Mouse (Mus musculus): ENCODE measurements around the gene Olfr1469.
"Not testable (repeated sequence)": the region's sequence is repeated elsewhere in the genome, so short reads cannot be mapped to it uniquely, and the experiment has no call there.

Olfr1469 gene

DNA sequence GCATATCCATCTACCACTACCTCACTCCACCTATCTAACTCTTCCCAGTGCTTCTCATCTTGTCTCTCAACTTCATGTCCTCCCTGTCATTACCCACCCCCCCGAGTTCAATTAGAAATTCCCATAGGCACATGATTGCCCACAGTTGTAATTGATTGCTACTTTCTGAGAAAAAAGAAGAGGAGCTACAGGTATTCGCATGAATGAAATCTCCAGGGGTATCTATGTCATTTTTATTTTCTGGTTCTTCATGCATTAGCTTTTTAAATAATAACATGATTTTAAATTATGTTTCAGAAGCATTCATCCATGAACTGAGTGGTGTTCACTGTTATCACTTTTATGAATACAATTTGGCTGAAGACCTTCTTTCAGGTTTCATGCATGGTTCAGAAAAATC lies at the start of gene Olfr1469:
TSS of gene Olfr1469 (plus strand) at position 301 of the 400 bp plus-strand sequence.
- no peak for DNase-seq (ENCODE audit: low read depth, low spot score)

DNA sequence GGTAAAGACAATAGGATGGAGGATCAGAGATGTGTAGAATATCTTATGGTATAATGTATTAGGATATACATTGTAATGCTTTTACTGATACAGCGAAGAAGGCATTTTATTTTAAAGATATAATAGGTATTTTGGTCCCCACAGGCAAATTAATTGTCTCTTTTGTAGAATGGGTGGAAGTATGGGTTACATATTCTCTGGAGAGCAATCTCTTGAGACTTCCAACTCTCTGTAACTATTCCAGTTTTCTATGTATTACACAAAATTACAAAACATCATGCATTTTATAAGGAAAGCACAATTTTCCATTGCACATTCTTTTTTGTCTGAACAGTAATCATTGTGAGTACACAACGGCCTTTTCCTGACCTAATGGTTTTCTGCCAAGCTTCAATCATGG lies 45.7 kb upstream of the Olfr1469 start, which contains the start of gene Olfr1467:
TSS of gene Olfr1467 (plus strand) at position 301 of the 400 bp plus-strand sequence.
- DNase-seq (ENCODE audit: low read depth, low spot score): no peak

DNA sequence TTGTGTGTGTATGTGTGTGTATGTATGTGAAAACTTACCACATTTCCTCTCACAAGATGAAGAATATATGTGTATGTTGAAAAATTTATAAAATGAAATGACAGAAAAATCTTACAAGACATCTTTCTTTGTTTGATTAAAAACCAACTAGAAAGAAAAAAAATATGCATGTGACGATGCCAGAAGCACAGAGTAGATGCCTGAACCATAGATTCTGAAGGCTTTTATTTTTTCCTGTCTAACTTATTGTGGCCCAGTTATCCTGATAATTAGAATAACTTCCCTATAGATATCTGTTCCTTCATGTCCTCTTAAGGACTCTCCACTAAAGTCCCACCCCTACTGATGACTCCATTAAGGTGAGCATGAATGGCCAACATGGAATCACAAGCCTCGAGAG lies 35.5 kb downstream of the Olfr1469 start, which contains the start of gene Olfr1471:
TSS of gene Olfr1471 (plus strand) at position 301 of the 400 bp plus-strand sequence.
- not testable (repeated sequence) for DNase-seq (ENCODE audit: low read depth, low spot score)

DNA sequence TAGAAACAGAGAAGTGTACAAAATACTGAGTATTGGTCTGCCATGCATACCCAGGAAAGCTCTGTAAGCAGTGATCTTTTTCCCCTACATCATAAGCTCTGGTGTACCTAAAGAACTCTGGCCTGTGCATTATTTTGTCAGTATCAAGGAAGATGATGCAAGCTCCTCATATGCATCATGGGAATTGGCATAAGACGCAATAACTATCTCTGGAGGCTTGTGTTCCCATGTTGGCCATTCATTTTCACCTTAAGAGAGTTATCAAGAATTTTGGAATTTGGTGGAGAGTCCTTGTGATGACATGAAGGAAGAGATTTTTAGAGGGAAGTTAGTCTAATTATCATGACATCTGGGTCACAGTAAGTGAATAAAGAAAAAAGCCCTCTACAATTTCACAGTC lies 48.3 kb downstream of the Olfr1469 start, which contains the start of gene Olfr1472:
TSS of gene Olfr1472 (minus strand) at position 101 of the 400 bp plus-strand sequence.
- no peak for DNase-seq (ENCODE audit: low read depth, low spot score)

Data from brain, embryonic 18.5 days (tissue).